Mouse (Mus musculus) spleen, postnatal 14 days (tissue): ENCODE measurements around the gene Rec8.
A peak's percentile ranks its signal among the peaks of the same experiment; 100 is the strongest.

ENCODE experiments used
- DNase-seq, 2 experiments: peaks; one replicate each; pipeline ENCODE4 v3.0.0; 2021 to 2022; ENCODE audit warnings: low spot score in 2 of 2

Gene Rec8

GRCm38 (mm10) chr14:55617822-55618221, at the start of gene Rec8:
Rec8 (plus strand) TSS chr14:55618037.
- no peak for DNase-seq

GRCm38 (mm10) chr14:55570588-55570987, 47.2 kb upstream of the Rec8 start:
- DNase-seq: no peak

- no peak for DNase-seq
These were observed 46.1 kb upstream of the Rec8 start for GRCm38 (mm10) chr14:55571760-55572159.

- DNase-seq: no peak
These were observed 42.5 kb upstream of the Rec8 start, which contains the start of gene Fitm1 for GRCm38 (mm10) chr14:55575302-55575701. Fitm1 (plus strand) TSS chr14:55575617.

- DNase-seq: no peak
These were observed 42.1 kb upstream of the Rec8 start for GRCm38 (mm10) chr14:55575711-55576110.

GRCm38 (mm10) chr14:55576376-55576775, 41.5 kb upstream of the Rec8 start:
- no peak for DNase-seq

- DNase-seq: peak; percentile 61 to 68
These were observed 39.8 kb upstream of the Rec8 start, which contains the start of gene Psme1 for GRCm38 (mm10) chr14:55577871-55578667. Psme1 (plus strand) TSS chr14:55578123.

GRCm38 (mm10) chr14:55578668-55579269, 39.1 kb upstream of the Rec8 start:
- peak; percentile 31 to 46 for DNase-seq

- no peak for DNase-seq
These were observed 38.0 kb upstream of the Rec8 start for GRCm38 (mm10) chr14:55579511-55580496.

GRCm38 (mm10) chr14:55580731-55581130, 37.1 kb upstream of the Rec8 start:
- no peak for DNase-seq

GRCm38 (mm10) chr14:55581981-55582681, 35.7 kb upstream of the Rec8 start:
- peak in 1 of 2 experiments; percentile 36 for DNase-seq

- DNase-seq: no peak
These were observed 33.5 kb upstream of the Rec8 start for GRCm38 (mm10) chr14:55584303-55584701.

- peak; percentile 69 to 71 for DNase-seq
These were observed 32.9 kb upstream of the Rec8 start, which contains the start of gene Emc9 for GRCm38 (mm10) chr14:55584702-55585565. Emc9 (minus strand) TSS chr14:55585302.

GRCm38 (mm10) chr14:55585566-55585960, 32.3 kb upstream of the Rec8 start:
- no peak for DNase-seq

- no peak for DNase-seq
These were observed 31.7 kb upstream of the Rec8 start for GRCm38 (mm10) chr14:55586149-55586548.

GRCm38 (mm10) chr14:55589271-55589670, 28.6 kb upstream of the Rec8 start:
- DNase-seq: no peak

- no peak for DNase-seq
These were observed 27.9 kb upstream of the Rec8 start for GRCm38 (mm10) chr14:55589771-55590448.

GRCm38 (mm10) chr14:55590748-55591330, 27.0 kb upstream of the Rec8 start, which contains the start of gene Psme2:
Psme2 (minus strand) TSS chr14:55591113.
- peak; percentile 66 to 68 for DNase-seq

- peak; percentile 82 for DNase-seq
These were observed 26.4 kb upstream of the Rec8 start, which contains the start of gene Rnf31 for GRCm38 (mm10) chr14:55591331-55591891. Rnf31 (plus strand) TSS chr14:55591708.
